Mouse (Mus musculus) C3H10T1/2 (cell line): ENCODE data around the gene Vmn2r57. TPM values are rescaled to one million over a fixed set of nuclear protein-coding genes. Genes with fewer than 3 reads are reported as not detected.

ENCODE experiments used
- polyA plus RNA-seq, 2 experiments: library from polyadenylated mRNA; unstranded; fragments of >200 nt; fragmentation: generic; extraction: Trizol; gene quantifications; one replicate each; pipeline ENCODE4 v1.2.1; 2012; ENCODE audit warnings: missing spikeins in 2 of 2

Vmn2r57 gene
- under 1 TPM in 1 of 2 experiments, not detected in 1; 0.02 TPM for polyA plus RNA-seq

DNA sequence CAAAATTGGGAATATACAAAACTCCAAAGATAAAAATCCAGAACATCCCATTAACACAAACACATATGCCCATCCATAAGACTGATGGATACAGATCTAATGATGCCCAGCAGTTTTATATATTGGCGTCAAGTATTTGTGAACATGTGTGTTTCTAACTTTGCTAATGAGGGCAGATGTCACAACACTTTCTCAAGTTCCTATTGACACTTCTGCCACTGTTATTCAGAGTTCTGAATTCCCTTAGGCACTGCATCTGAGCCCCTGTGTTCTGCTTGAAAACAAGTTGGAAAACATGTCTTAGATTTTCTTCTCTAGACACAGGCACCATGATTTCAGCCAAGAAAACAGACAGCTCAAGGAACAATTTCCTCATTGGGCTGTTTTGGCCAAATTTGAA is at the start of gene Vmn2r57:
Gene Vmn2r57 (minus strand): TSS at position 101 of the 400 bp plus-strand sequence.

DNA sequence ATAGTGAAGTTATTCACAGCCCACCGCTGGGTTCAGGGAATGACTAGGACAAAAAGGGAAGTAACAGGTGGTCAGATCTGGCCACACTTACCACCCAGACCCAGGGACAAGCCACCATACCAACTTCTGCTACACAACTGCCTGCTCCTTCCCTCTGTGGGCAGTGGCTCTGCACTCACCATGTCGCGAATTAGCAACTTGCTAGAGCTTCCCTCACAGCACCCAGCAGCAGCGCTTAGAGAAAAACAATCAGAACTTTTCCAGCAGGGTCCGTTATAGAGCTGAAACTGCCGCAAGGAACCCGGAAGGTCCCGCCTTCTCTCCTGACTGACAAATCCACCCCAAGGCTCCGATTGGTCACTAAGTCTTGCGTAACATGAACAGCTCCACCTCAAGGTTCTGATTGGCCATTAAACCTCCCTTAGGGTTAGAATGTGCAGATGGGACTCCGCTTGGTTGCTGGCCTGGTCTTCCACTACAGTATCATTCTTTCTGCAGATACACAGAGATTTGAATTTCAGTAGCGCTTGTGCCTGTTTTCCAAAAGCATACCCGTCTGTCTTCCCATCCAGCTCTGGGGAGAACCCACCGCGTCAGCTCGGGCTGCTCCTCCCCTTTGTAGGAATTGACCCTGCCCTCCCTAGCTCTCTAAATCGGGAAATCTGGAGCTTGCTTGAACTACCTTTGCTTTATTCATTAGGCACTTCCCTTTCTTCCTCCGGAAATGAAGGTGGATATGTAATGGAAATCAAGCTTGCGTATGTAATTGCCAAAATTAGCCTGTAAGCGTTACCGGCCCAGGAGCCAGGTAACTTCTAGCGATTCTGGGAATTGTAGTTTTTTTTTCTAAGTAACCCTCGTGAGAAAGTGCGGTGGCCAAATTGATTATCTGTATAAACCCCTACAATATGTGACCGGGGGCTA is 55.2 kb downstream of the Vmn2r57 start, which contains the start of gene AI987944:
Gene AI987944 (minus strand): TSS at position 332 of the 924 bp plus-strand sequence.

Other genes starting within 250 kb of the Vmn2r57 start
- gene AI987944, start 55.3 kb downstream of the Vmn2r57 start, polyA plus RNA-seq, result 1 to 10 TPM in 1 of 2 experiments, under 1 TPM in 1; 0.18 to 2.0 TPM
- gene Gm20449, start 50.7 kb upstream of the Vmn2r57 start, polyA plus RNA-seq, result under 1 TPM in 1 of 2 experiments, not detected in 1; 0.02 TPM
- gene AW146154, start 51.2 kb upstream of the Vmn2r57 start, polyA plus RNA-seq, result under 1 TPM; 0.12 to 0.83 TPM
- under 1 TPM in 1 of 2 experiments, not detected in 1; 0.06 TPM for gene Gm6871, start 125.0 kb upstream of the Vmn2r57 start, polyA plus RNA-seq
- under 1 TPM; 0.11 to 0.34 TPM for gene 2610021A01Rik, start 150.5 kb upstream of the Vmn2r57 start, polyA plus RNA-seq
- gene Zfp788, start 184.5 kb upstream of the Vmn2r57 start, polyA plus RNA-seq, result 1 to 10 TPM in 1 of 2 experiments, under 1 TPM in 1; 0.15 to 1.8 TPM